Mouse (Mus musculus): ENCODE data around the gene Fam163a. TPM values are rescaled to one million over a fixed set of nuclear protein-coding genes. Genes with fewer than 3 reads are reported as not detected.

The Fam163a gene
- polyA plus RNA-seq, 1 experiment from 2014 or later = 0.39 TPM

DNA sequence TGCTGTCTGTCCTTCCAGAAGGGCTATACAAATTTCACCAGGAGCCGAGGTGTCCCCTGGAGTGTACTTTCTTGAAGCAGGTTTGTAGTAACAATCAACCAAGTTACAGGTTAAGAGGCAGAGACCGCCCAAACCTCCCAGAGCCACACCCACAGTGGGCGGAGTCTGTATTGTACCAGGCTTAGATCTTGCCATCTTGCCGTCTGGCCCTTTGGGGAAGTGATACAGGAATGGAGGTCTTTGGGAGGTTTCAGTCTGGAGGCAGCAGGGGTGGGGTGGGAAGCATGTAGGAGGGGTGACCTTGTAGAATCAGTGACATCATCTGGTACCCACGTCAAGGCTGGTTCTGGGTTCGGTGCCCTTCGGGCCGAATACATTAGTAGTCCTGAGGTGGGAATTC, 115.3 kb downstream of the Fam163a start:
- H3K36me3 ChIP-seq (ENCODE audit: control insufficient read depth, insufficient read depth, low read length) = no peaks in the 10 kb centered on the region
- no peaks in the 10 kb centered on the region for H3K9me3 ChIP-seq (ENCODE audit: control insufficient read depth, low read length)
- H3K9ac ChIP-seq (ENCODE audit: low read length) = no peak overlapping the region
- H3K27me3 ChIP-seq (ENCODE audit: control insufficient read depth, insufficient read depth, low read length) = no peaks in the 10 kb centered on the region
- H3K27ac ChIP-seq (replicated peaks; ENCODE audit: low read depth, low read length) = no peak overlapping the region
- H3K4me2 ChIP-seq (ENCODE audit: low read depth, severe bottlenecking) = no peak overlapping the region
- ATAC-seq (ENCODE audit: insufficient number of reproducible peaks, low FRiP score, low TSS enrichment, low read depth) = no peak
- peaks cover 9% of the 10 kb centered on the region for H3K4me1 ChIP-seq (ENCODE audit: control insufficient read depth, insufficient read depth, low read length)
- WGBS = 73% methylated on average over 8 of the region's 8 CpGs
- H3K4me3 ChIP-seq (ENCODE audit: low read depth, low read length) = no peak overlapping the region
- DNase-seq (ENCODE audit: low spot score) = peak; percentile 41

DNA sequence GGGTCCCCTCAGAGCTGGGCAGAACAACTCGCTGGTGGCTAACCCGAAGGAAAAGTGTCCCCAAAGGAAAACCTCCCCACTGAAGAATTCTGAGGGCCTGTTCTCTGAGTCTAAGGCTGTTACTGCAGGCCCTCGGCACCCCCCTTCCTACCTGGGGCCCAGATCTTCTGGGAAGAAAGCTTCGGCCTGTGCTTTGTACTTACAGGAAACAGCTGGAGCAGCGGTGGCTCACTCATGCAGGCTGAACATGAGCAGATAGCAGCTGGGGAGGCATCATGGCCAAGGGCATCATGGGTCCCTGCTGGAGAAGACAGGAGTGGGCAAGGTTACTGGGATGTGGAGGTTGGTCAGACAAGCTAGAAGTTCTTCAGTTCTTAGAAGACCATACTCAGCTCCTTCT, 117.2 kb downstream of the Fam163a start:
- no peaks in the 10 kb centered on the region for H3K27me3 ChIP-seq (ENCODE audit: control insufficient read depth, insufficient read depth, low read length)
- no peak for ATAC-seq (ENCODE audit: insufficient number of reproducible peaks, low FRiP score, low TSS enrichment, low read depth)

DNA sequence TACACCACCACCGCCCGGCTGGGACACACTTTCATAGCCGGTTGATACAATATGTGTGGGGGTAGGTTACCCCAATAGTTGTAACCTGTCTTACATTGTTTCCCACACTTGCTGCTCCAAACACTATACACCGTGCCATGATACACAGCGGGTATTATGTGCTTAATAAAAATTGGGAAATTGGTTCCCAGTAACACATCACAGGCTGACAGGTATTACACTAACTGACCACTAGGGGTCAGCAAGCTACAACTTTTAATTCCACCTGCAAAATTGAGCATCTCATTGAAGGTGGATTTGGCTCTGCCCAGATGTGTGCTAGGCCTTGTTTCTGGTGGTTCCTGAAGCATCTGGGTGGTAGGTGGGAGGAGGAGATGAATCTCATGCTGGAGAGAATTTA, 119.1 kb downstream of the Fam163a start:
- H3K9ac ChIP-seq (ENCODE audit: low read length) = no peak overlapping the region
- H3K36me3 ChIP-seq (ENCODE audit: control insufficient read depth, insufficient read depth, low read length) = no peaks in the 10 kb centered on the region
- no peaks in the 10 kb centered on the region for H3K27me3 ChIP-seq (ENCODE audit: control insufficient read depth, insufficient read depth, low read length)
- H3K27ac ChIP-seq (replicated peaks; ENCODE audit: low read depth, low read length) = no peak overlapping the region
- H3K4me3 ChIP-seq (ENCODE audit: low read depth, low read length) = no peak overlapping the region
- DNase-seq (ENCODE audit: low spot score) (peak; percentile 42), ATAC-seq (ENCODE audit: insufficient number of reproducible peaks, low FRiP score, low TSS enrichment, low read depth) (no peak)
- no peak overlapping the region for H3K4me2 ChIP-seq (ENCODE audit: low read depth, severe bottlenecking)
- H3K9me3 ChIP-seq (ENCODE audit: control insufficient read depth, low read length) = no peaks in the 10 kb centered on the region
- peaks cover 9% of the 10 kb centered on the region for H3K4me1 ChIP-seq (ENCODE audit: control insufficient read depth, insufficient read depth, low read length)
- 54% methylated on average over 5 of the region's 5 CpGs for WGBS

More for the DNA sequence above, 117.2 kb downstream of the Fam163a start:
- no peak overlapping the region for H3K27ac ChIP-seq (replicated peaks; ENCODE audit: low read depth, low read length)
- 72% methylated on average over 5 of the region's 5 CpGs for WGBS
- H3K4me2 ChIP-seq (ENCODE audit: low read depth, severe bottlenecking) = no peak overlapping the region
- H3K9me3 ChIP-seq (ENCODE audit: control insufficient read depth, low read length) = no peaks in the 10 kb centered on the region
- H3K9ac ChIP-seq (ENCODE audit: low read length) = peak overlapping the region; percentile 18; the same call in 1 of the 2 replicates
- no peak for DNase-seq (ENCODE audit: low spot score)
- no peak overlapping the region for H3K4me3 ChIP-seq (ENCODE audit: low read depth, low read length)
- peaks cover 9% of the 10 kb centered on the region for H3K4me1 ChIP-seq (ENCODE audit: control insufficient read depth, insufficient read depth, low read length)
- H3K36me3 ChIP-seq (ENCODE audit: control insufficient read depth, insufficient read depth, low read length) = no peaks in the 10 kb centered on the region

DNA sequence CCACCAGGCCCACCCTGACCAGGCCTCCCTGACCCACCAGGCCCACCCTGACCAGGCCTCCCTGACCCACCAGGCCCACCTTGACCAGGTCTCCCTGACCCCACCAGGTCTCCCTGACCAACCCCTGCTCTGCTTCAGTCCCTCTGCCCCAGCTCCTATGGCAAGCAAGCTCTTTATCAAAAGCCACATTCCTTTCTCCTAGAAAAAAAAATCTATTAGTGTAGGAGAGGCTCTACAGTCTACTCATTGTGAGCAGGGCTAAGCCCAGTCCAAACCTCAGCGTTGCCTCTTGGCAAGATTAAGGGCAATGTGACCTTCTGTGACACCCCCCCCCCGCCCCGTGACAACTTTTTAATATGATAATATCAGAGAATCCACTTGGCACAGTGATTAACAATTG, 120.2 kb downstream of the Fam163a start:
- Histone ChIP-seq H3K27ac (replicated peaks; ENCODE audit: low read depth, low read length) (no peak overlapping the region), H3K9me3 (ENCODE audit: control insufficient read depth, low read length) (no peaks in the 10 kb centered on the region), H3K36me3 (ENCODE audit: control insufficient read depth, insufficient read depth, low read length) (no peaks in the 10 kb centered on the region), H3K4me2 (ENCODE audit: low read depth, severe bottlenecking) (no peak overlapping the region), H3K4me3 (ENCODE audit: low read depth, low read length) (no peak overlapping the region), H3K4me1 (ENCODE audit: control insufficient read depth, insufficient read depth, low read length) (peaks cover 1% of the 10 kb centered on the region), H3K27me3 (ENCODE audit: control insufficient read depth, insufficient read depth, low read length) (no peaks in the 10 kb centered on the region), H3K9ac (ENCODE audit: low read length) (no peak overlapping the region)
- no peak for DNase-seq (ENCODE audit: low spot score)
- no peak for ATAC-seq (ENCODE audit: insufficient number of reproducible peaks, low FRiP score, low TSS enrichment, low read depth)
- 77% methylated on average over 3 of the region's 3 CpGs for WGBS

DNA sequence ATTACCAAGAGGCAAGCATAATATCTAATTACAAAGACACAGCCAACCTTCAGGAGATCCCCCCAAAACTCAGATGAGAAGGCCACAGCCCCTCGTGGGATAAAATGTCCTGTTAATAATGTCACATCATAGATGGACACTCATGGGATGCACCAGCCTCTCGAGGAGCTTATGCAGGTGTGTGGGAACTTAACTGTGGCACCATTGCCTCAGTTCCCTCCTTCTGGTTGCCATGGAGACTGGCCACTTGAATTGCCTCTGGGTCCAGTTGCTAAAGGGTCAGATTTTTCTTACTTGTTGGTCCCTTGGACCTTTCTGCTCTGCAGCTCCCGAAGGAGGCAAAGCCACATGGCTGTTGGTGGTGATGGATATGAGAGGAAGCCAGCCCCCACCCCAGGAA, 127.2 kb downstream of the Fam163a start:
- no peak for ATAC-seq (ENCODE audit: insufficient number of reproducible peaks, low FRiP score, low TSS enrichment, low read depth)
- no peaks in the 10 kb centered on the region for H3K4me1 ChIP-seq (ENCODE audit: control insufficient read depth, insufficient read depth, low read length)
- H3K9me3 ChIP-seq (ENCODE audit: control insufficient read depth, low read length) = no peaks in the 10 kb centered on the region
- no peaks in the 10 kb centered on the region for H3K36me3 ChIP-seq (ENCODE audit: control insufficient read depth, insufficient read depth, low read length)
- no peak overlapping the region for H3K4me2 ChIP-seq (ENCODE audit: low read depth, severe bottlenecking)
- no peaks in the 10 kb centered on the region for H3K27me3 ChIP-seq (ENCODE audit: control insufficient read depth, insufficient read depth, low read length)
- DNase-seq (ENCODE audit: low spot score) = no peak
- H3K27ac ChIP-seq (replicated peaks; ENCODE audit: low read depth, low read length) = no peak overlapping the region
- 66% methylated on average over 3 of the region's 3 CpGs for WGBS
- no peak overlapping the region for H3K9ac ChIP-seq (ENCODE audit: low read length)
- no peak overlapping the region for H3K4me3 ChIP-seq (ENCODE audit: low read depth, low read length)

DNA sequence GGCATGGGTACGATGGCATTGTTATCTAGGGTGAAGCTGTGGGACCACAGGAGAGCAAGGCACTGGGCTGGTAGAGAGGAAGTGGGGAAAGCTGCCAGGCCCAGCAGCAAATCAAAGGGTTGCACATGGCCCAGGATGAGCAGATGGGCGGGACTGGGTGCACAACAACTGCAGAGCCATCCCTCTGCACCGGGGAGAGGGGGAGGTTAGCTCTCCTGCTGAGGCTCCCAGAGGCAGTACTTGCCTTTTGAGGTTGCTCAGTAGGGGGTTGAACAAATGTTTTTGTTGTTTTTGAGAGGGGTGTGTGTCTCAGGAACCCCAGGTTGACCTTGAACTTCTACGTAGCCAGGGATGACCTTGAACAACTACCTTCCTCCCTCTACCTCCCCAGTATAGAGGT, 128.4 kb downstream of the Fam163a start:
- H3K9me3 ChIP-seq (ENCODE audit: control insufficient read depth, low read length) = no peaks in the 10 kb centered on the region
- ATAC-seq (ENCODE audit: insufficient number of reproducible peaks, low FRiP score, low TSS enrichment, low read depth) (no peak), DNase-seq (ENCODE audit: low spot score) (no peak)
- no peaks in the 10 kb centered on the region for H3K36me3 ChIP-seq (ENCODE audit: control insufficient read depth, insufficient read depth, low read length)
- no peak overlapping the region for H3K4me2 ChIP-seq (ENCODE audit: low read depth, severe bottlenecking)
- no peaks in the 10 kb centered on the region for H3K27me3 ChIP-seq (ENCODE audit: control insufficient read depth, insufficient read depth, low read length)
- WGBS = 61% methylated on average over 4 of the region's 4 CpGs
- H3K9ac ChIP-seq (ENCODE audit: low read length) = no peak overlapping the region
- no peaks in the 10 kb centered on the region for H3K4me1 ChIP-seq (ENCODE audit: control insufficient read depth, insufficient read depth, low read length)
- no peak overlapping the region for H3K27ac ChIP-seq (replicated peaks; ENCODE audit: low read depth, low read length)
- no peak overlapping the region for H3K4me3 ChIP-seq (ENCODE audit: low read depth, low read length)

GRCm38 (mm10) chr1:156074575-156074974, 130.3 kb downstream of the Fam163a start:
- Histone ChIP-seq H3K4me3 (ENCODE audit: low read depth, low read length) (no peak overlapping the region), H3K4me1 (ENCODE audit: control insufficient read depth, insufficient read depth, low read length) (no peaks in the 10 kb centered on the region), H3K4me2 (ENCODE audit: low read depth, severe bottlenecking) (no peak overlapping the region), H3K27ac (replicated peaks; ENCODE audit: low read depth, low read length) (no peak overlapping the region), H3K27me3 (ENCODE audit: control insufficient read depth, insufficient read depth, low read length) (no peaks in the 10 kb centered on the region), H3K9ac (ENCODE audit: low read length) (no peak overlapping the region), H3K9me3 (ENCODE audit: control insufficient read depth, low read length) (no peaks in the 10 kb centered on the region), H3K36me3 (ENCODE audit: control insufficient read depth, insufficient read depth, low read length) (no peaks in the 10 kb centered on the region)
- DNase-seq (ENCODE audit: low spot score) = peak; percentile 55
- ATAC-seq (ENCODE audit: insufficient number of reproducible peaks, low FRiP score, low TSS enrichment, low read depth) = no peak
- WGBS = 53% methylated on average over 8 of the region's 8 CpGs

DNA sequence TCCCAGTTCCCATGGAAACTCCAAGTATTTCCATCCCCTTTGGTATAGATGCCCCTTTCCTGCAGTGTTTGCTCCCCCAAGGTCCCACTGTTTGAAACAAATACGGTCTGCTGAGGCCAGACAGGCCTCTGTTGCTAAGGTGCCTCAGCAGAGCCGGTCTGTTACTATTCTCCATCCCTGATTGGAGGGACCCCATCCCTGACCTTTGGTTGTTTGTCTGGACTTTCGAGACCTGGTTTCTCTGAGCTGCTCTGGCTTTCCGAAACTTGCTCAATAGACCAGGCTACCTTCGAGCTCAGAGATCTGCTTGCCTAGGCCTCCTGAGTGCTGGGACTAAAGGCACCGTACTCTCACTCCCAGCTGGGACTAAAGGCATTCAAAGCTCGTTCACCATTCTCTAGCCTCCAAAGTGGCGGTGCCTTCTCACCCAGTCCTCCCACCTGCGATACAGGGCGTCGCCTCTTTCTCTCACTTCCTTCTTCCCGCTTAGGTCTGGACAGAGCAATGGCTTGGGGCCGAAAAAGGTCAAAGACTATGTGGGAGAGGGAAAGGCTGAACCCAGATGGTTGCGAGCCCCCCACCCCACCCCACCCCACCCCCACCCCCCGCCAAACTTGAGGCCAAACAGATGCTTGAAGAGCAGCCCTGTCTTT, 131.5 kb downstream of the Fam163a start:
- no peak for DNase-seq (ENCODE audit: low spot score)
- Histone ChIP-seq H3K27ac (replicated peaks; ENCODE audit: low read depth, low read length) (no peak overlapping the region), H3K4me3 (ENCODE audit: low read depth, low read length) (no peak overlapping the region), H3K9ac (ENCODE audit: low read length) (no peak overlapping the region), H3K4me2 (ENCODE audit: low read depth, severe bottlenecking) (no peak overlapping the region), H3K27me3 (ENCODE audit: control insufficient read depth, insufficient read depth, low read length) (no peaks in the 10 kb centered on the region), H3K4me1 (ENCODE audit: control insufficient read depth, insufficient read depth, low read length) (no peaks in the 10 kb centered on the region), H3K36me3 (ENCODE audit: control insufficient read depth, insufficient read depth, low read length) (no peaks in the 10 kb centered on the region), H3K9me3 (ENCODE audit: control insufficient read depth, low read length) (no peaks in the 10 kb centered on the region)
- ATAC-seq (ENCODE audit: insufficient number of reproducible peaks, low FRiP score, low TSS enrichment, low read depth) = no peak
- 67% methylated on average over 15 of the region's 15 CpGs for WGBS

GRCm38 (mm10) chr1:156070106-156070505, 134.7 kb downstream of the Fam163a start:
- DNase-seq (ENCODE audit: low spot score) (no peak), ATAC-seq (ENCODE audit: insufficient number of reproducible peaks, low FRiP score, low TSS enrichment, low read depth) (no peak)
- no peaks in the 10 kb centered on the region for H3K4me1 ChIP-seq (ENCODE audit: control insufficient read depth, insufficient read depth, low read length)
- H3K27ac ChIP-seq (replicated peaks; ENCODE audit: low read depth, low read length) = no peak overlapping the region
- H3K9ac ChIP-seq (ENCODE audit: low read length) = no peak overlapping the region
- peaks cover 3% of the 10 kb centered on the region for H3K36me3 ChIP-seq (ENCODE audit: control insufficient read depth, insufficient read depth, low read length)
- H3K4me2 ChIP-seq (ENCODE audit: low read depth, severe bottlenecking) = no peak overlapping the region
- no peaks in the 10 kb centered on the region for H3K27me3 ChIP-seq (ENCODE audit: control insufficient read depth, insufficient read depth, low read length)
- H3K9me3 ChIP-seq (ENCODE audit: control insufficient read depth, low read length) = no peaks in the 10 kb centered on the region
- WGBS = 80% methylated on average over 14 of the region's 14 CpGs
- no peak overlapping the region for H3K4me3 ChIP-seq (ENCODE audit: low read depth, low read length)
